Mouse (Mus musculus): Measurements from ENCODE around the gene Mmd. TPM values are rescaled to one million over a fixed set of nuclear protein-coding genes. Genes with fewer than 3 reads are reported as not detected.

Gene Mmd
- total and polyA plus RNA-seq, 3 experiments: 25.9 to 35.7 (median 30.9) TPM

- no peak overlapping the region for H3K27ac ChIP-seq
- TF ChIP-seq CTCF (IDR thresholded peaks at IDR 0.05) (no peak), EP300 (IDR thresholded peaks at IDR 0.05; ENCODE audit: insufficient read depth, low read depth, low read length) (no peak), POLR2A (IDR thresholded peaks at IDR 0.05; ENCODE audit: insufficient read depth, low read depth, low read length) (no peak)
These were observed 7.4 kb upstream of the Mmd start for GRCm38 (mm10) chr11:90241874-90242273.

GRCm38 (mm10) chr11:90243300-90243699, 6.0 kb upstream of the Mmd start:
- DNase-seq: no peak
- Histone ChIP-seq H3K36me3 (ENCODE audit: control insufficient read depth, insufficient read depth, low read length) (no peaks in the 10 kb centered on the region), H3K9ac (ENCODE audit: low read depth, low read length) (no peak overlapping the region), H3K4me1 (ENCODE audit: control insufficient read depth, insufficient read depth, low read length) (no peaks in the 10 kb centered on the region; the same call in 1 of the 2 replicates), H3K4me3 (no peak overlapping the region), H3K79me2 (replicated peaks; ENCODE audit: control insufficient read depth, insufficient read depth, low read length) (no peaks in the 10 kb centered on the region), H3K27me3 (ENCODE audit: control insufficient read depth, insufficient read depth, low read length) (no peaks in the 10 kb centered on the region), H3K27ac (no peak overlapping the region)
- no peak for TF ChIP-seq EP300 (IDR thresholded peaks at IDR 0.05; ENCODE audit: insufficient read depth, low read depth, low read length)
- TF ChIP-seq CTCF (IDR thresholded peaks at IDR 0.05): no peak
- TF ChIP-seq POLR2A (IDR thresholded peaks at IDR 0.05; ENCODE audit: insufficient read depth, low read depth, low read length): no peak
- intact Hi-C loops (cut with DNase I): no loop called here
- 93% methylated on average over 2 of the region's 2 CpGs for WGBS

More at GRCm38 (mm10) chr11:90241874-90242273, 7.4 kb upstream of the Mmd start:
- no peak overlapping the region for H3K9ac ChIP-seq (ENCODE audit: low read depth, low read length)
- no peaks in the 10 kb centered on the region for H3K36me3 ChIP-seq (ENCODE audit: control insufficient read depth, insufficient read depth, low read length)
- DNase-seq: no peak
- no peaks in the 10 kb centered on the region for H3K27me3 ChIP-seq (ENCODE audit: control insufficient read depth, insufficient read depth, low read length)
- 49% methylated on average over 2 of the region's 2 CpGs for WGBS
- no peaks in the 10 kb centered on the region; the same call in 1 of the 2 replicates for H3K4me1 ChIP-seq (ENCODE audit: control insufficient read depth, insufficient read depth, low read length)
- H3K79me2 ChIP-seq (replicated peaks; ENCODE audit: control insufficient read depth, insufficient read depth, low read length): no peaks in the 10 kb centered on the region
- no peak overlapping the region for H3K4me3 ChIP-seq
- intact Hi-C loops (cut with DNase I): no loop called here

- no peaks in the 10 kb centered on the region for H3K36me3 ChIP-seq (ENCODE audit: control insufficient read depth, insufficient read depth, low read length)
- 50% methylated on average over 6 of the region's 6 CpGs for WGBS
- intact Hi-C loops (cut with DNase I): no loop called here
- no peak overlapping the region for H3K4me3 ChIP-seq
- no peak for DNase-seq
- no peaks in the 10 kb centered on the region; the same call in 1 of the 2 replicates for H3K79me2 ChIP-seq (replicated peaks; ENCODE audit: control insufficient read depth, insufficient read depth, low read length)
- H3K27ac ChIP-seq: no peak overlapping the region
- no peaks in the 10 kb centered on the region for H3K27me3 ChIP-seq (ENCODE audit: control insufficient read depth, insufficient read depth, low read length)
- H3K4me1 ChIP-seq (ENCODE audit: control insufficient read depth, insufficient read depth, low read length): peaks cover 1% of the 10 kb centered on the region
- no peak for TF ChIP-seq CTCF (IDR thresholded peaks at IDR 0.05)
- TF ChIP-seq EP300 (IDR thresholded peaks at IDR 0.05; ENCODE audit: insufficient read depth, low read depth, low read length): no peak
- no peak for TF ChIP-seq POLR2A (IDR thresholded peaks at IDR 0.05; ENCODE audit: insufficient read depth, low read depth, low read length)
- no peak overlapping the region for H3K9ac ChIP-seq (ENCODE audit: low read depth, low read length)
These were observed 3.6 kb upstream of the Mmd start for GRCm38 (mm10) chr11:90245630-90246029.

- no peak overlapping the region for H3K27ac ChIP-seq
- TF ChIP-seq CTCF (IDR thresholded peaks at IDR 0.05): no peak
- no peak for TF ChIP-seq EP300 (IDR thresholded peaks at IDR 0.05; ENCODE audit: insufficient read depth, low read depth, low read length)
- TF ChIP-seq POLR2A (IDR thresholded peaks at IDR 0.05; ENCODE audit: insufficient read depth, low read depth, low read length): no peak
- H3K79me2 ChIP-seq (replicated peaks; ENCODE audit: control insufficient read depth, insufficient read depth, low read length): no peaks in the 10 kb centered on the region; the same call in 1 of the 2 replicates
- DNase-seq: no peak
- H3K27me3 ChIP-seq (ENCODE audit: control insufficient read depth, insufficient read depth, low read length): no peaks in the 10 kb centered on the region
- H3K9ac ChIP-seq (ENCODE audit: low read depth, low read length): no peak overlapping the region
- H3K4me3 ChIP-seq: no peak overlapping the region
- H3K4me1 ChIP-seq (ENCODE audit: control insufficient read depth, insufficient read depth, low read length): peaks cover 3% of the 10 kb centered on the region
- 84% methylated on average over 4 of the region's 4 CpGs for WGBS
- H3K36me3 ChIP-seq (ENCODE audit: control insufficient read depth, insufficient read depth, low read length): peaks cover 5% of the 10 kb centered on the region
- intact Hi-C loops (cut with DNase I): no loop called here
These were observed 2.6 kb upstream of the Mmd start for GRCm38 (mm10) chr11:90246676-90247075.

GRCm38 (mm10) chr11:90247793-90248192, 1.5 kb upstream of the Mmd start:
- Histone ChIP-seq H3K9ac (ENCODE audit: low read depth, low read length) (no peak overlapping the region), H3K4me3 (no peak overlapping the region), H3K27ac (no peak overlapping the region), H3K27me3 (ENCODE audit: control insufficient read depth, insufficient read depth, low read length) (no peaks in the 10 kb centered on the region), H3K79me2 (replicated peaks; ENCODE audit: control insufficient read depth, insufficient read depth, low read length) (no peaks in the 10 kb centered on the region; the same call in 1 of the 2 replicates), H3K36me3 (ENCODE audit: control insufficient read depth, insufficient read depth, low read length) (peaks cover 7% of the 10 kb centered on the region), H3K4me1 (ENCODE audit: control insufficient read depth, insufficient read depth, low read length) (peaks cover 5% of the 10 kb centered on the region)
- TF ChIP-seq CTCF (IDR thresholded peaks at IDR 0.05) (no peak), EP300 (IDR thresholded peaks at IDR 0.05; ENCODE audit: insufficient read depth, low read depth, low read length) (no peak), POLR2A (IDR thresholded peaks at IDR 0.05; ENCODE audit: insufficient read depth, low read depth, low read length) (no peak)
- no peak for DNase-seq
- intact Hi-C loops (cut with DNase I): loop anchor here (2.0 kb wide), 2 partner anchors 21 to 63 kb away; no protein-coding TSS in a partner anchor
- WGBS: 41% methylated on average over 4 of the region's 4 CpGs

- WGBS: under 1% methylated on average over 22 of the region's 22 CpGs
- no peak for DNase-seq
- Histone ChIP-seq H3K4me3 (peak overlapping the region; percentile 93), H3K79me2 (replicated peaks; ENCODE audit: control insufficient read depth, insufficient read depth, low read length) (no peaks in the 10 kb centered on the region; the same call in 1 of the 2 replicates), H3K27ac (peak overlapping the region; percentile 96), H3K4me1 (ENCODE audit: control insufficient read depth, insufficient read depth, low read length) (peaks cover 7% of the 10 kb centered on the region), H3K9ac (ENCODE audit: low read depth, low read length) (peak overlapping the region; percentile 94), H3K27me3 (ENCODE audit: control insufficient read depth, insufficient read depth, low read length) (no peaks in the 10 kb centered on the region), H3K36me3 (ENCODE audit: control insufficient read depth, insufficient read depth, low read length) (peaks cover 12% of the 10 kb centered on the region)
- TF ChIP-seq CTCF (IDR thresholded peaks at IDR 0.05): no peak
- no peak for TF ChIP-seq POLR2A (IDR thresholded peaks at IDR 0.05; ENCODE audit: insufficient read depth, low read depth, low read length)
- no peak for TF ChIP-seq EP300 (IDR thresholded peaks at IDR 0.05; ENCODE audit: insufficient read depth, low read depth, low read length)
- intact Hi-C loops (cut with DNase I): loop anchor here (2.0 to 10.0 kb wide), 4 partner anchors 23 to 215 kb away; partner anchors contain the start of gene Tmem100
These were observed 465 bp downstream of the Mmd start for GRCm38 (mm10) chr11:90249701-90250141.

Data from heart, adult 2 months (tissue).